Comparison of ENCODE assay signal across 17 mouse cellular contexts in genomic region chr11:79135105-79135503, GRCm38 (mm10). TPM values are rescaled to one million over a fixed set of nuclear protein-coding genes. Genes with fewer than 3 reads are reported as not detected.
A peak's percentile ranks its signal among the peaks of the same experiment; 100 is the strongest.
DNase-seq lines count a peak whose midpoint lies in the region; ATAC-seq and TF ChIP-seq lines count a peak whose summit lies in the region.
"Had no signal": no experiment of that assay in that cellular context is flagged by ENCODE, and none has a peak within 500 bp of the region (broad histone marks: within the 10 kb centered on the region; RNA-seq: fewer than 3 reads in every experiment).

No protein-coding gene starts in this region.

- H3K27me3 ChIP-seq in kidney, embryonic 16.5 days (ENCODE audit: insufficient read depth, low read length) = no peaks in the 10 kb centered on the region
- no peaks in the 10 kb centered on the region for H3K27me3 ChIP-seq in CH12.LX (replicated peaks)
- no peaks in the 10 kb centered on the region for H3K27me3 ChIP-seq in embryonic facial prominence, embryonic 15.5 days
- H3K27me3 ChIP-seq: limb, embryonic 15.5 days; megakaryocyte, embryonic 14.5 days had no signal

- TF ChIP-seq POLR2A in CH12.LX (IDR thresholded peaks at IDR 0.05; ENCODE audit: low read depth, low read length) = no peak

- no peak overlapping the region for H3K27ac ChIP-seq in kidney, embryonic 16.5 days (ENCODE audit: low read length)
- H3K27ac ChIP-seq in CH12.LX (ENCODE audit: insufficient read depth, low read depth) = no peak overlapping the region
- peak overlapping the region; percentile 71 for H3K27ac ChIP-seq in embryonic facial prominence, embryonic 15.5 days (replicated peaks)

- H3K4me1 ChIP-seq in kidney, embryonic 16.5 days (ENCODE audit: insufficient read depth, low read length) = peaks cover 34% of the 10 kb centered on the region
- peaks cover 44 to 84% of the 10 kb centered on the region in 2 experiments for H3K4me1 ChIP-seq in CH12.LX (ENCODE audit: control insufficient read depth in 1 of 2, insufficient read depth in 2 of 2)
- H3K4me1 ChIP-seq in embryonic facial prominence, embryonic 15.5 days = peaks cover 43% of the 10 kb centered on the region

- H3K4me2 ChIP-seq in kidney, embryonic 16.5 days (replicated peaks; ENCODE audit: low read depth, low read length) = 0 out of 2 replicates have a peak overlapping the region, but pooled peaks have one; percentile 2
- peak overlapping the region; percentile 26 for H3K4me2 ChIP-seq in CH12.LX (ENCODE audit: insufficient read depth, low read depth, poor library complexity, severe bottlenecking)
- H3K4me2 ChIP-seq in embryonic facial prominence, embryonic 15.5 days (replicated peaks) = no peak overlapping the region
- H3K4me2 ChIP-seq: limb, embryonic 15.5 days had no signal

- DNase-seq in kidney, postnatal 25 days = no peak
- DNase-seq in CD4-positive helper T cell, adult 2 months (ENCODE audit: low read depth, low spot score) = peak; percentile 59
- DNase-seq in CH12.LX (ENCODE audit: extremely low read depth) = no peak
- DNase-seq: adrenal gland, postnatal 25 days; cerebellum, adult 18-20 months; cerebellum, postnatal 36 days; gastrocnemius, postnatal 14 days; lung, adult 18-20 months; right cerebral cortex, postnatal 14 days; thymus, postnatal 25 days had no signal

- no peaks in the 10 kb centered on the region for H3K36me3 ChIP-seq in kidney, embryonic 16.5 days (ENCODE audit: insufficient read depth, low read length)
- peaks cover 9 to 50% of the 10 kb centered on the region in 2 experiments for H3K36me3 ChIP-seq in CH12.LX (replicated peaks in 1 of 2; ENCODE audit: control insufficient read depth in 1 of 2, insufficient read depth in 1 of 2, low read length in 1 of 2)
- no peaks in the 10 kb centered on the region for H3K36me3 ChIP-seq in embryonic facial prominence, embryonic 15.5 days
- H3K36me3 ChIP-seq: limb, embryonic 15.5 days had no signal

- ATAC-seq in kidney, embryonic 16.5 days (ENCODE audit: low FRiP score, low TSS enrichment) = no peak
- ATAC-seq in embryonic facial prominence, embryonic 15.5 days (ENCODE audit: insufficient number of reproducible peaks, low FRiP score, low TSS enrichment, low read depth) = no peak
- no peak for ATAC-seq in CD4-positive, CD25-positive, alpha-beta regulatory T cell, adult 4 months
- no peak for ATAC-seq in megakaryocyte, adult 5-6 weeks (ENCODE audit: poor library complexity, severe bottlenecking)
- ATAC-seq: inflammation-experienced regulatory T-cells, adult 6 months had no signal

- in situ Hi-C loops in CH12.LX (cut with MboI; ENCODE audit: low pct_ligation_motif_present, low pct_unique_long_range_greater_than_20kb, low sequenced_read_pairs) = no loop called here

- H3K9me3 ChIP-seq in kidney, embryonic 16.5 days (ENCODE audit: low read length) = no peaks in the 10 kb centered on the region
- peaks cover 11% of the 10 kb centered on the region for H3K9me3 ChIP-seq in CH12.LX (replicated peaks; ENCODE audit: low read length)
- no peaks in the 10 kb centered on the region for H3K9me3 ChIP-seq in embryonic facial prominence, embryonic 15.5 days (replicated peaks)
- H3K9me3 ChIP-seq: limb, embryonic 15.5 days had no signal

- H3K9ac ChIP-seq in kidney, embryonic 16.5 days (replicated peaks; ENCODE audit: low read length) = no peak overlapping the region
- H3K9ac ChIP-seq in CH12.LX (ENCODE audit: insufficient read depth, low read depth) = no peak overlapping the region
- no peak overlapping the region for H3K9ac ChIP-seq in embryonic facial prominence, embryonic 15.5 days
- H3K9ac ChIP-seq: limb, embryonic 15.5 days had no signal

- H3K4me3 ChIP-seq in kidney, embryonic 16.5 days (ENCODE audit: low read length) = no peak overlapping the region
- H3K4me3 ChIP-seq in CH12.LX (replicated peaks in 1 of 3; ENCODE audit: low read depth in 2 of 3, low read length in 2 of 3, poor library complexity in 1 of 3) = no peak overlapping the region
- H3K4me3 ChIP-seq in embryonic facial prominence, embryonic 15.5 days (replicated peaks) = no peak overlapping the region
- H3K4me3 ChIP-seq: limb, embryonic 15.5 days had no signal

- no peak for TF ChIP-seq RAD21 in CH12.LX (IDR thresholded peaks at IDR 0.05; ENCODE audit: low read depth, low read length)

- TF ChIP-seq CTCF in CH12.LX (conservative IDR thresholded peaks at IDR 0.05 in 1 of 2, IDR thresholded peaks at IDR 0.05 in 1 of 2; ENCODE audit: low read depth in 2 of 2, low read length in 2 of 2) = no peak

- TF ChIP-seq EP300 in CH12.LX (IDR thresholded peaks at IDR 0.05; ENCODE audit: low read length) = no peak

- peaks cover 94% of the 10 kb centered on the region for H3K79me2 ChIP-seq in CH12.LX (replicated peaks; ENCODE audit: control insufficient read depth, extremely low read depth, insufficient read depth, poor library complexity, severe bottlenecking)

- dilution Hi-C loops in CH12.LX (cut with MboI; ENCODE audit: extremely low pct_ligation_motif_present, extremely low pct_unique_long_range_greater_than_20kb, low sequenced_read_pairs) = no loop called here

- 97% methylated on average over 13 of the region's 13 CpGs for WGBS in kidney, embryonic 16.5 days
- 84% methylated on average over 13 of the region's 13 CpGs for WGBS in embryonic facial prominence, embryonic 15.5 days

TF ChIP-seq in CH12.LX, 34 proteins besides CTCF, POLR2A, EP300 and RAD21:
- peak; percentile 80 for TF ChIP-seq ZNF384 (IDR thresholded peaks at IDR 0.05; ENCODE audit: low read depth, low read length)
- no peak for TF ChIP-seq ZMIZ1 (IDR thresholded peaks at IDR 0.05; ENCODE audit: low read depth, low read length)
- TF ChIP-seq CHD1 (IDR thresholded peaks at IDR 0.05; ENCODE audit: low read depth, low read length) = no peak
- TF ChIP-seq MEF2A (IDR thresholded peaks at IDR 0.05; ENCODE audit: borderline replicate concordance, low read depth, low read length) = 0 out of 2 replicates have a peak, but pooled peaks have one; percentile 39
- no peak for TF ChIP-seq MAZ (IDR thresholded peaks at IDR 0.05; ENCODE audit: low read depth, low read length)
- TF ChIP-seq MXI1 (IDR thresholded peaks at IDR 0.05; ENCODE audit: low read depth, low read length) = no peak
- TF ChIP-seq CHD2 (IDR thresholded peaks at IDR 0.05; ENCODE audit: low read length) = 0 out of 2 replicates have a peak, but pooled peaks have one; percentile 22
- TF ChIP-seq JUND (conservative IDR thresholded peaks at IDR 0.05; ENCODE audit: low read depth, low read length) = no peak
- no peak for TF ChIP-seq SIN3A (IDR thresholded peaks at IDR 0.05; ENCODE audit: low read length)
- TF ChIP-seq PAX5 (IDR thresholded peaks at IDR 0.05; ENCODE audit: low read length) = no peak
- no peak for TF ChIP-seq ETS1 (conservative IDR thresholded peaks at IDR 0.05; ENCODE audit: low read depth, low read length)
- 0 out of 2 replicates have a peak, but pooled peaks have one; percentile 29 for TF ChIP-seq RCOR1 (conservative IDR thresholded peaks at IDR 0.05; ENCODE audit: low read depth, low read length)
- TF ChIP-seq USF1 (IDR thresholded peaks at IDR 0.05; ENCODE audit: low read depth, low read length) = no peak
- TF ChIP-seq USF2 (conservative IDR thresholded peaks at IDR 0.05; ENCODE audit: low read depth, low read length) = no peak
- no peak; the same call in 1 of the 2 replicates for TF ChIP-seq IRF4 (IDR thresholded peaks at IDR 0.05; ENCODE audit: low read depth, low read length)
- TF ChIP-seq NRF1 (IDR thresholded peaks at IDR 0.05; ENCODE audit: low read depth, low read length) = peak; percentile 37; the same call in 1 of the 2 replicates
- TF ChIP-seq TBP (conservative IDR thresholded peaks at IDR 0.05; ENCODE audit: low read depth, low read length) = no peak
- no peak for TF ChIP-seq TCF12 (IDR thresholded peaks at IDR 0.05; ENCODE audit: low read depth, low read length)
- TF ChIP-seq BHLHE40 (IDR thresholded peaks at IDR 0.05; ENCODE audit: low read depth, low read length) = 0 out of 2 replicates have a peak, but pooled peaks have one; percentile 4
- no peak for TF ChIP-seq NELFE (IDR thresholded peaks at IDR 0.05; ENCODE audit: low read depth, low read length)
- TF ChIP-seq GABPA (IDR thresholded peaks at IDR 0.05; ENCODE audit: insufficient replicate concordance, low read depth, low read length) = no peak
- no peak for TF ChIP-seq UBTF (IDR thresholded peaks at IDR 0.05; ENCODE audit: low read depth, low read length)
- no peak for TF ChIP-seq MAFK (IDR thresholded peaks at IDR 0.05; ENCODE audit: insufficient replicate concordance, low read length)
- TF ChIP-seq JUN (IDR thresholded peaks at IDR 0.05; ENCODE audit: insufficient read depth, low read depth, low read length) = no peak
- TF ChIP-seq ELF1 (IDR thresholded peaks at IDR 0.05; ENCODE audit: low read depth, low read length) = no peak
- TF ChIP-seq KAT2A (IDR thresholded peaks at IDR 0.05; ENCODE audit: insufficient replicate concordance, low read length) = 0 out of 2 replicates have a peak, but pooled peaks have one; percentile 40
- TF ChIP-seq ZC3H11A (IDR thresholded peaks at IDR 0.05; ENCODE audit: low read depth, low read length) = no peak
- TF ChIP-seq ZKSCAN1 (IDR thresholded peaks at IDR 0.05; ENCODE audit: borderline replicate concordance, low read depth, low read length) = no peak
- 0 out of 2 replicates have a peak, but pooled peaks have one; percentile 23 for TF ChIP-seq MAX (IDR thresholded peaks at IDR 0.05; ENCODE audit: low read length)
- TF ChIP-seq HCFC1 (IDR thresholded peaks at IDR 0.05; ENCODE audit: low read depth, low read length) = no peak
- TF ChIP-seq POLR2AphosphoS2 (IDR thresholded peaks at IDR 0.05; ENCODE audit: low read depth, low read length) = no peak
- no peak for TF ChIP-seq E2F4 (IDR thresholded peaks at IDR 0.05; ENCODE audit: insufficient replicate concordance, low read depth, low read length)
- TF ChIP-seq SMC3 (IDR thresholded peaks at IDR 0.05; ENCODE audit: low read depth, low read length) = no peak; the same call in 1 of the 2 replicates
- TF ChIP-seq MYC (IDR thresholded peaks at IDR 0.05; ENCODE audit: low read depth, low read length) = no peak

RNA-seq across cellular contexts. Expression of gene Ksr1, which starts 11.1 kb away (rescaled TPM):
- 3.5 and 3.8 TPM in 2 replicates for polyA plus RNA-seq in kidney, embryonic 16.5 days (2015; fragmentation: Nextera tagmentation; extraction: Ambion mirVana)
- 63.8 and 73.1 TPM in 2 replicates for total RNA-seq in CH12.LX (2012; rRNA removed)
- total RNA-seq in CH12.LX (2014; rRNA removed) = 21.3 and 22.5 TPM in 2 replicates
- polyA plus RNA-seq in CH12.LX (2012; ENCODE audit: insufficient read length, low read depth) = 48.9 and 61.2 TPM in 2 replicates
- polyA plus RNA-seq in embryonic facial prominence, embryonic 15.5 days (2015; fragmentation: Nextera tagmentation; extraction: Ambion mirVana) = 5.6 and 5.8 TPM in 2 replicates
- polyA plus RNA-seq in CD4-positive, CD25-positive, alpha-beta regulatory T cell, adult 4 months (2017; shearing (Covaris generic)) = 1 to 10 TPM; 2.5 to 4.1 TPM
- total RNA-seq in megakaryocyte, adult 5-6 weeks (2015) = 6.4 and 6.8 TPM in 2 replicates
- 5.2 and 10.8 TPM in 2 replicates for total RNA-seq in megakaryocyte, adult 5-6 weeks (2017)
